Mouse (Mus musculus): ENCODE data around the gene Trim16. TPM values are rescaled to one million over a fixed set of nuclear protein-coding genes. Genes with fewer than 3 reads are reported as not detected.

Gene Trim16
- polyA plus RNA-seq (2017; shearing (Covaris generic)), result 1.7 TPM

GRCm38 (mm10) chr11:62820059-62820541, at the start of gene Trim16:
Trim16 (plus strand) TSS chr11:62820231.

GRCm38 (mm10) chr11:62788935-62789616, 31.0 kb upstream of the Trim16 start, which contains the start of gene Zfp286:
Zfp286 (minus strand) TSS chr11:62789462.

DNA sequence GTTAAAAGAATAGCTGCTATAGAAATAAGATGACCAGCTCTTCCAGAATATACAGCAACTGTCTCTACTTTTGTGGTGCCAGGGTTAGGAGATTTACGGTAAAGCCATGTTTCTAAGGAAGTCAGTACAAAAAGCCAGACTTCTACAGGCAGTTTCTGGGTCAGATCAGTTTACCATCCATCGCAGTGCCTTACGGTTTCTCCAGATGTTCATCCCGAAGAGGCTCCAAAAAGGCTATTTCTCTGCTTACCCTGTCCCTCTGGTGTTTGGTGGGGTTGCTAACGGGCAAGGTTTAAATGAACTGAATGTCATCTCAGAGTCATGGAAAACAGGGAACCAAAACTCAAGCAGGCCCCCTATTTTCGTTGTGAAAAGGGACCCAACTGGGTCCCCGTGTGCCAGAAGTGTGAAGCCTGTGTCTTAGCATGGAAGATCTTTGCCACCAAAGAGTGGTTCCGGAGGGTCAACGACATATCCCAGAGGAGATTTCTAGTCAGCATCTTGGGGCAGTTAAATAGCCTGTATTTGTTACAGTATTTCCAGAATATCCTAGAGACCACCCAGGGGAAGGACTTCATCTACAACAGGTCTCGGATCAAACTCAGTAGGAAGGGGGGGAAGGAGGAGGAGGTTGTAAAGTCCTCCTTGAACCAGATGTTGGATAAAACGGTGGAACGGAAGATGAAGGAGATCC, 27.1 kb downstream of the Trim16 start, which contains the start of gene Fbxw10:
Gene Fbxw10 (plus strand): TSS at position 109 of the 694 bp plus-strand sequence.

GRCm38 (mm10) chr11:62879220-62880048, 59.4 kb downstream of the Trim16 start, which contains the start of gene Tvp23b:
Tvp23b (plus strand) TSS chr11:62879455.

Other genes starting within 250 kb of the Trim16 start
- gene Trpv2, start 245.7 kb upstream of the Trim16 start, polyA plus RNA-seq (2017; shearing (Covaris generic)), result 88.9 TPM
- gene Lrrc75a, start 171.7 kb upstream of the Trim16 start, polyA plus RNA-seq (2017; shearing (Covaris generic)), result 4.2 TPM
- 44.2 TPM for gene Mmgt2, start 171.6 kb upstream of the Trim16 start, polyA plus RNA-seq (2017; shearing (Covaris generic))
- gene Zfp287, start 88.3 kb upstream of the Trim16 start, polyA plus RNA-seq (2017; shearing (Covaris generic)), result 26.8 TPM
- gene Gm10428, start 67.1 kb upstream of the Trim16 start, polyA plus RNA-seq (2017; shearing (Covaris generic)), result not detected
- gene Zfp286, start 30.8 kb upstream of the Trim16 start, polyA plus RNA-seq (2017; shearing (Covaris generic)), result 4.2 TPM
- gene Fbxw10, start 26.8 kb downstream of the Trim16 start, polyA plus RNA-seq (2017; shearing (Covaris generic)), result 4.5 TPM
- gene Tvp23b, start 59.2 kb downstream of the Trim16 start, polyA plus RNA-seq (2017; shearing (Covaris generic)), result 47.5 TPM
- not detected for gene Cdrt4, start 131.0 kb downstream of the Trim16 start, polyA plus RNA-seq (2017; shearing (Covaris generic))
- gene Tekt3, start 241.4 kb downstream of the Trim16 start, polyA plus RNA-seq (2017; shearing (Covaris generic)), result not detected